Mouse (Mus musculus) myocyte (in vitro differentiated cells): ENCODE data around the gene H2-DMb1.

ENCODE experiments used
- CEBPB ChIP-seq: IDR thresholded peaks from 2 replicates; pipeline ENCODE4 v1.6.1; 2011; ENCODE audit warnings: mild to moderate bottlenecking, moderate library complexity; ENCODE audit not compliant: poor library complexity, insufficient read depth, severe bottlenecking
- MAX ChIP-seq: IDR thresholded peaks from one replicate; pipeline ENCODE4 v1.6.1; 2011; ENCODE audit warnings: low read depth, mild to moderate bottlenecking, control low read depth
- POLR2A ChIP-seq: IDR thresholded peaks from one replicate; pipeline ENCODE4 v1.6.1; 2011; ENCODE audit warnings: low read depth, mild to moderate bottlenecking, control low read depth, moderate library complexity; ENCODE audit not compliant: insufficient read length
- TCF12 ChIP-seq: IDR thresholded peaks from one replicate; pipeline ENCODE4 v1.6.1; 2011; ENCODE audit warnings: mild to moderate bottlenecking, control low read depth; ENCODE audit not compliant: poor library complexity, insufficient read depth, severe bottlenecking
- USF1 ChIP-seq: IDR thresholded peaks from one replicate; pipeline ENCODE4 v1.6.1; 2011; ENCODE audit warnings: low read depth, mild to moderate bottlenecking, control low read depth, moderate library complexity

DNA sequence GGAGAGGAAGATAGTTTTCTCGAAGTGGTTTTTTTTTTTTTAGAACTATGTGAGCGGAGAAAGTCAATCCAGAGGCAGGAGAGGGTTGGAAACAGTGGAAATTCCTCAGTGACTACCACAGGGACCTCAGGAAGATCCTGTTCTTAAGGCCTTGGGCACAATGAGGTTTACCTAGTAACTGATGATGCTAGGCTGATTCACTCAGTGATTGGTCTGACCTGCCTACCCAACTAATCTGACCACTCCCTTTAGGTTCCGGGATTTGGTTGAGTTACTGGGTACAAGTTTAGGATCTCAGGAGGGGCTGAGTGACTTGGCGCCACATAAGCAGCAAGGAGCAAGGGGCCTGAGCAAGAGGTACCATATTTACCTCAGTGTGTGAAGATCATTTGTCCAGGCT lies at the start of gene H2-DMb1:
- no peak for TF ChIP-seq POLR2A
- no peak for TF ChIP-seq MAX
- TF ChIP-seq CEBPB = no peak
- no peak for TF ChIP-seq USF1
- TF ChIP-seq TCF12 = no peak
